Mouse (Mus musculus): ENCODE results near the gene Lrrfip1. TPM values are rescaled to one million over a fixed set of nuclear protein-coding genes. Genes with fewer than 3 reads are reported as not detected.

Gene Lrrfip1
- polyA plus RNA-seq, 1 experiment: 98.7 TPM

GRCm38 (mm10) chr1:91098887-91099286, 100.3 kb downstream of the Lrrfip1 start:
- H3K4me3 ChIP-seq (ENCODE audit: insufficient read depth, low read length): no peak overlapping the region
- H3K27ac ChIP-seq (ENCODE audit: insufficient read depth, low read depth, low read length): no peak overlapping the region
- no peak for TF ChIP-seq POLR2A (IDR thresholded peaks at IDR 0.05; ENCODE audit: borderline replicate concordance, low read depth, low read length)
- peak; percentile 93 for TF ChIP-seq CTCF (IDR thresholded peaks at IDR 0.05; ENCODE audit: low read depth, low read length)
- H3K4me1 ChIP-seq (ENCODE audit: control insufficient read depth, insufficient read depth, low read length): peaks cover 31% of the 10 kb centered on the region

- no peak overlapping the region for H3K4me3 ChIP-seq (ENCODE audit: insufficient read depth, low read length)
- no peak overlapping the region for H3K27ac ChIP-seq (ENCODE audit: insufficient read depth, low read depth, low read length)
- peaks cover 5% of the 10 kb centered on the region for H3K4me1 ChIP-seq (ENCODE audit: control insufficient read depth, insufficient read depth, low read length)
- TF ChIP-seq CTCF (IDR thresholded peaks at IDR 0.05; ENCODE audit: low read depth, low read length) (no peak), POLR2A (IDR thresholded peaks at IDR 0.05; ENCODE audit: borderline replicate concordance, low read depth, low read length) (no peak)
These were observed 103.3 kb downstream of the Lrrfip1 start for GRCm38 (mm10) chr1:91101709-91102440.

- Histone ChIP-seq H3K27ac (ENCODE audit: insufficient read depth, low read depth, low read length) (no peak overlapping the region), H3K4me1 (ENCODE audit: control insufficient read depth, insufficient read depth, low read length) (no peaks in the 10 kb centered on the region), H3K4me3 (ENCODE audit: insufficient read depth, low read length) (no peak overlapping the region)
- TF ChIP-seq CTCF (IDR thresholded peaks at IDR 0.05; ENCODE audit: low read depth, low read length): no peak
- no peak for TF ChIP-seq POLR2A (IDR thresholded peaks at IDR 0.05; ENCODE audit: borderline replicate concordance, low read depth, low read length)
These were observed 104.9 kb downstream of the Lrrfip1 start for GRCm38 (mm10) chr1:91103366-91103983.

- Histone ChIP-seq H3K27ac (ENCODE audit: insufficient read depth, low read depth, low read length) (no peak overlapping the region), H3K4me3 (ENCODE audit: insufficient read depth, low read length) (no peak overlapping the region), H3K4me1 (ENCODE audit: control insufficient read depth, insufficient read depth, low read length) (no peaks in the 10 kb centered on the region)
- TF ChIP-seq POLR2A (IDR thresholded peaks at IDR 0.05; ENCODE audit: borderline replicate concordance, low read depth, low read length) (no peak), CTCF (IDR thresholded peaks at IDR 0.05; ENCODE audit: low read depth, low read length) (peak; percentile 29; the same call in 1 of the 2 replicates)
These were observed 109.0 kb downstream of the Lrrfip1 start for GRCm38 (mm10) chr1:91107548-91107947.

GRCm38 (mm10) chr1:91109302-91109701, 110.8 kb downstream of the Lrrfip1 start:
- no peak overlapping the region for H3K27ac ChIP-seq (ENCODE audit: insufficient read depth, low read depth, low read length)
- no peak for TF ChIP-seq POLR2A (IDR thresholded peaks at IDR 0.05; ENCODE audit: borderline replicate concordance, low read depth, low read length)
- no peak for TF ChIP-seq CTCF (IDR thresholded peaks at IDR 0.05; ENCODE audit: low read depth, low read length)
- no peaks in the 10 kb centered on the region for H3K4me1 ChIP-seq (ENCODE audit: control insufficient read depth, insufficient read depth, low read length)
- no peak overlapping the region for H3K4me3 ChIP-seq (ENCODE audit: insufficient read depth, low read length)

GRCm38 (mm10) chr1:91112171-91112570, 113.6 kb downstream of the Lrrfip1 start:
- TF ChIP-seq POLR2A (IDR thresholded peaks at IDR 0.05; ENCODE audit: borderline replicate concordance, low read depth, low read length) (no peak), CTCF (IDR thresholded peaks at IDR 0.05; ENCODE audit: low read depth, low read length) (no peak)
- no peaks in the 10 kb centered on the region for H3K4me1 ChIP-seq (ENCODE audit: control insufficient read depth, insufficient read depth, low read length)
- no peak overlapping the region for H3K27ac ChIP-seq (ENCODE audit: insufficient read depth, low read depth, low read length)
- no peak overlapping the region for H3K4me3 ChIP-seq (ENCODE audit: insufficient read depth, low read length)

- Histone ChIP-seq H3K4me1 (ENCODE audit: control insufficient read depth, insufficient read depth, low read length) (no peaks in the 10 kb centered on the region), H3K27ac (ENCODE audit: insufficient read depth, low read depth, low read length) (no peak overlapping the region), H3K4me3 (ENCODE audit: insufficient read depth, low read length) (no peak overlapping the region)
- TF ChIP-seq CTCF (IDR thresholded peaks at IDR 0.05; ENCODE audit: low read depth, low read length): no peak
- no peak for TF ChIP-seq POLR2A (IDR thresholded peaks at IDR 0.05; ENCODE audit: borderline replicate concordance, low read depth, low read length)
These were observed 114.1 kb downstream of the Lrrfip1 start for GRCm38 (mm10) chr1:91112606-91113005.

GRCm38 (mm10) chr1:91122121-91122520, 123.6 kb downstream of the Lrrfip1 start:
- TF ChIP-seq POLR2A (IDR thresholded peaks at IDR 0.05; ENCODE audit: borderline replicate concordance, low read depth, low read length) (no peak), CTCF (IDR thresholded peaks at IDR 0.05; ENCODE audit: low read depth, low read length) (no peak)
- Histone ChIP-seq H3K27ac (ENCODE audit: insufficient read depth, low read depth, low read length) (no peak overlapping the region), H3K4me1 (ENCODE audit: control insufficient read depth, insufficient read depth, low read length) (no peaks in the 10 kb centered on the region), H3K4me3 (ENCODE audit: insufficient read depth, low read length) (no peak overlapping the region)

- Histone ChIP-seq H3K4me1 (ENCODE audit: control insufficient read depth, insufficient read depth, low read length) (no peaks in the 10 kb centered on the region), H3K27ac (ENCODE audit: insufficient read depth, low read depth, low read length) (no peak overlapping the region), H3K4me3 (ENCODE audit: insufficient read depth, low read length) (no peak overlapping the region)
- no peak for TF ChIP-seq CTCF (IDR thresholded peaks at IDR 0.05; ENCODE audit: low read depth, low read length)
- TF ChIP-seq POLR2A (IDR thresholded peaks at IDR 0.05; ENCODE audit: borderline replicate concordance, low read depth, low read length): no peak
These were observed 124.5 kb downstream of the Lrrfip1 start for GRCm38 (mm10) chr1:91123004-91123403.

- H3K4me1 ChIP-seq (ENCODE audit: control insufficient read depth, insufficient read depth, low read length): no peaks in the 10 kb centered on the region
- TF ChIP-seq CTCF (IDR thresholded peaks at IDR 0.05; ENCODE audit: low read depth, low read length) (no peak), POLR2A (IDR thresholded peaks at IDR 0.05; ENCODE audit: borderline replicate concordance, low read depth, low read length) (no peak)
- H3K27ac ChIP-seq (ENCODE audit: insufficient read depth, low read depth, low read length): no peak overlapping the region
- no peak overlapping the region for H3K4me3 ChIP-seq (ENCODE audit: insufficient read depth, low read length)
These were observed 124.9 kb downstream of the Lrrfip1 start for GRCm38 (mm10) chr1:91123466-91123865.

Measured in bone marrow macrophage, adult 2 months (primary cell).